Mouse (Mus musculus) liver, adult (tissue): ENCODE results near the gene Lpcat3.
"Not testable (repeated sequence)": the region's sequence is repeated elsewhere in the genome, so short reads cannot be mapped to it uniquely, and the experiment has no call there.

ENCODE experiments used
- GATA4 ChIP-seq: IDR thresholded peaks from 2 replicates; pipeline ENCODE4 v1.6.1; 2014; ENCODE audit warnings: mild to moderate bottlenecking, low read length; ENCODE audit not compliant: insufficient replicate concordance

The Lpcat3 gene

DNA sequence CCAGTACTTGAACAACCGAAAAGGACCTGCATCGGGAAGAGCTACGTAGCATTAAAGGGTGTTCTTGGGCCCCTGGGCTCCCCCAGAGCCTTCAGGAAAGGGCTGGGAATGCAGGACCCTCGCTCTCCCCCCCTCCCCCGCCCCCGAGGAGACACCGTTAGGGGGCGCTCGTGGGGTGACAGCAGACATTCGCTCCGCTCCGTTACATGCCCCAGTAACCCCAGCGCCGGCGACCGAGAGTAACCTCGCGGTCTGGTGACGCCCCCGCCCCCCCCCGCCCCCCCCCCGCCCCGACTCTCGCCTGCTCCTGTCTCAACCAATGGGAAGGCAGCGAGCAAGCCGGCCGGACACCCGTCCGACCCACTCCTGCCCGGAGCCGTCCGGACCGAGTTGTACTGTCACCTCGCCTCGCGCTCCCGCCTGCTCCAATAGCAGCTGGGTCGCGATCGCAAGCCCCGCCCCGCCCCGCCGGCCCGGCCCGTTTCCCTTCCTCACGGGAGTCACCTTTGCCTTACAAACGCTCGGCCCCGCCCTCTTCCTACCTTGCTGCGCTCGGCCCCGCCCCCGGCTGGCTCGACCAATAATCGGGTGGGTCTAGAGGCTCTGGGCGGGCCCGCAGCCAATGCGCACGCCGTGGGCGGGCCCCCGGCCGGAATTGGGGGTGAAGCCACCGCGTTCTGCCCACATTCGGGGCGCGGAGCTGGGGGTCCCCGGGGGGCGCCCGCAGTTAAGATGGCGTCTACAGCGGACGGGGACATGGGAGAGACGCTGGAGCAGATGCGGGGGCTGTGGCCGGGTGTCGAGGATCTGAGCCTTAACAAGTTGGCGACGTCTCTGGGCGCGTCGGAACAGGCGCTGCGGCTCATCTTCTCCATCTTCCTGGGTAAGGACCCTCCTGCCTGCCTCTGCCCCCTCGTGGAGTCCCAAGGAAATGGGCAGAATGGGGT is at the start of gene Lpcat3:
TSS of gene Lpcat3 (plus strand) at position 551 of the 947 bp plus-strand sequence.
- TF ChIP-seq GATA4, result no peak

DNA sequence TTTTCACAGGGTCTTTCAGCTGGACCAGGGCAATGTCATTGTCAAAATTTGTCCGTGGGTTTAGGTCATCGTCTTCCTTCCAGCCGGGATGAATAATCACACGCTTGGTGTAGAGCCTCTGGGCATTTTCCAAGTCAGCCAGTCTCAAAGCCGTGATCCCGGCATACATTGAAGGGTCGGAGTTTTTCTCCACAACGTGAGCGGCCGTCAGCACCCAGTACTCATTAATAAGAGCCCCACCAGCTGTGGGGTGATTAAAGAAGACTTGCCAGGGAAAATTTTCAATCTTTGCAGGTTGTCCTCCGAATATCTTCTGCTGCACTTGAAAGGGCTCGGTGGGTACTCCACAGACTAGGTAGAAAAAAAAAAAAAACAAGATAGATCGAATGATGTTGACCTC is 37.2 kb upstream of the Lpcat3 start:
- TF ChIP-seq GATA4, result no peak

DNA sequence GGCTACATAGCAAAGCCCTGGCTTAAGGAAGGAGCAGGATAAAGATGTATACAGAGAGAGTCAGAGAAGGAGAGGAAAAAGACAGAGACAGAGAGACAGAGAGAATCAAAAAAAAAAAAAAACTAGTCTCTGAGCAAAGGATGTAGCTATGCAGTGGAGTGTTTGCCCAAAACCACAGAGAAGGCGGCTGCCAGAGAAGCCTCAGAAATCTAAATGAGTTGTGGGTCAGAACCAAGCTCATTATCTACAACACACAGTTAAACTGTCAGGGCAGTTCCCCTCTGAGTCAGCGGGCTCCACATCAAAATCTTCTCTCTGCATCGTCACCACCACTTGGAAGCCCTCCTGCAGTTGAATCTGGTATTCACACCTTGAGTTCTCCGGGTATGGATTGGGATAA is 32.1 kb upstream of the Lpcat3 start:
- TF ChIP-seq GATA4, result no peak

DNA sequence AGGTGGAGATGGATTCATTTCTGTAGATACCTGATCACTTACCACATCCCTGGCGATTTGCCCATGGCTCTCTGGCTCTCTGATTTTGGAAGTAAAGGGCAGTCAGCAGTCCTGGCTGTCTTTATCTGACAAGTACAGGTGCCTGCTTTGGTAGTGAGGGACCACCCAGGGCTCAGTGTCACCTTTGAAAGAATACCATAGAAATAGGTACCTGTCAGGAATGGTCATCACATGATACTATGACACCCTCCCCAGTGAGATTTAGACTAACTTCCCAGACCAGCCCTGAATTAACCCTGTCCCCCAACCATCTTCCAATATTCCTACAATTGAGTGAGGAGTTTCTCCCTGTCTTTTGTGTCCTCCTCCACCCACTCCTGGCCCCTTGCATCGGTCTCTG is 26.8 kb upstream of the Lpcat3 start, which contains the start of gene C1s2:
TSS of gene C1s2 (minus strand) at position 101 of the 400 bp plus-strand sequence.
- TF ChIP-seq GATA4, result not testable (repeated sequence)

DNA sequence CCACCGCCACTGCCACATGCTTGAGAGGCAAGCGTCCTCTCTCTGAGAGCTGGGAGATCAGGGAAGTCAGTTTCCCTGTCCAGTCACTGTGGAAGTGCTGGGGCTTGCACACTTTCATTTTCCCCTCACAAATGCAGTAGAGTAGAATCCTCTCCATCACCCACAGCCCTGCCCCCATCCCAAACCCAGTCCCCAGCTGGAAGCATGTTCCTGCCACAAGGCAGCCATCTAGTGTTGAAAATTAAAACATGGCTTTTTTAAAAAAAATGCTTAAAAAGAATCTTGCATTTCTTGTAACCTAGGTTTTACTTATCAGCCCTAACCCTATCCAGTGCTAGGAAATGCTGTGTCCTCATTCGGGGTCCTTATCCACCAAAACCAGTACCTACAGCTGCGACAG is 22.8 kb upstream of the Lpcat3 start:
- no peak for TF ChIP-seq GATA4

DNA sequence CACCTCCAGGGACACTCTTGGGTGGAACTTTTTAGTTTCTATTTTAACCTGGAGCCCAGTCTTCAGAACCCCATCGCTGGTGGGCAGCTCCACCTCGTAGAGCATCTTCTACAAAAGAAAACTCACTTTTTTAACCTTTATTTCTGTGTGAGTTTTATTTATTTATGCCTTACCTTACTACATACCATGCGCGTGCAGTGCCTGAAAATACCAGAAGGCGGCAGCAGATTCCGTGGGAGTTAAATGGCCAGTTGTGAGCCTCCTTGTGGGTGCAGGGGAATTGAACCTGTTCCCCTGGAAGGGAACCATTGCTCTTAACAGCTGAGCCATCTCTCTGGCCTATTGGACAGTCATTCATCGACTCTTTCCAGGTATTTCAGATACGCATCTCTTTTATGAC is 21.8 kb upstream of the Lpcat3 start:
- no peak for TF ChIP-seq GATA4

DNA sequence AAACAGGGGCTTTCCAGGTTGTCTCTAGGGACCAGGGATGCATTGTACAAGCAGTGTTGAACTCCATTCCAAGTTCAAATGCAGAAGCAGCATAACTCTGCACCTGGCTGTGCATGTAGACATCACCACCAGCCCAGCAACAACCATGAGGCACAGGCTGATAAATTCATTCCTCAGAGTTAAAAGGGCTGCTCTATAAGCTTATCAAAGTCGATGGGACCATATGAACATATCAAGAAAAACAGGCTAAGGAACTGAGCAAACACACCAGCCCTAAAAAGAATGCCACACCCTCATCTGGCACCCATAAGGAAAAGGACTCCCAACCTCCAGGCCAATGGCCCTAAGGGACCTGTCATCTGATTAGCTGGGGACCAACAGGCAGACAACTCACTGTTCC is 16.4 kb upstream of the Lpcat3 start:
- no peak for TF ChIP-seq GATA4

DNA sequence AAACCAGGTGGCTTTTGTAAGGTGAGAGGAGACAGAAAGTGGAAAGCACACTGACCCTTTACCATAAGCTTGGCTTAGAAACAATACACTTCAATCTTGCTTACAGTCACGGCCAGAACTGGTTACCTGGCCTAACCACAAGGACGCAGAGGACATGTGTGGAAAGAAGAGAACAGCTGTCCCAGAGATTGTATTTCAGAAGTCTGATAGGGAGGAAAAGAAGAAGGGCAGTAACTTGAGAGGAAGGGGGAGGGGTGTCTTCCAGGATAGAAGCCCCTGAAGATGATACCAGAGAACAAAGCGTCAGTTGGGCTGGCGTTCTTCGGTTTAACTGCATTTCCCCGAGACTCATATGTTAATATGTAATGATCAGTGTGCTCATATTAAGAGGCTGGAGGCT is 6.9 kb upstream of the Lpcat3 start:
- no peak for TF ChIP-seq GATA4

DNA sequence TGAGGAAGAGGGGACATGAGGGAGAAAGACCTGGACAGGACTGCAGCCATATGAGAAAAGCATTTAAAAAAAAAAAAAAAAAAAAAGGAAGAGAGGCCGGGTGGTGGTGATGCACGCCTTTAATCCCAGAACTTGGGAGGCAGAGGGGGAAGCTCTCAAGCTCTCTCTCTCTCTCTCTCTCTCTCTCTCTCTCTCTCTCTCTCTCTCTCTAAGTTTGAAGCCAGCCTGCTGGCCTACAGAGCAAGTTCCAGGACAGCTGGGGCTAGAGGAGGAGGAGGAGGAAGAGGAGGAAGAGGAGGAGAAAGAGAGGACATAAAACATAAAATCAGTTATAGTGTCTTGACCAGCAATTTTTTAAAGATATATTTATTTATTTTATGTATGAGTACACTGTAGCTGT is 4.8 kb upstream of the Lpcat3 start:
- no peak for TF ChIP-seq GATA4

DNA sequence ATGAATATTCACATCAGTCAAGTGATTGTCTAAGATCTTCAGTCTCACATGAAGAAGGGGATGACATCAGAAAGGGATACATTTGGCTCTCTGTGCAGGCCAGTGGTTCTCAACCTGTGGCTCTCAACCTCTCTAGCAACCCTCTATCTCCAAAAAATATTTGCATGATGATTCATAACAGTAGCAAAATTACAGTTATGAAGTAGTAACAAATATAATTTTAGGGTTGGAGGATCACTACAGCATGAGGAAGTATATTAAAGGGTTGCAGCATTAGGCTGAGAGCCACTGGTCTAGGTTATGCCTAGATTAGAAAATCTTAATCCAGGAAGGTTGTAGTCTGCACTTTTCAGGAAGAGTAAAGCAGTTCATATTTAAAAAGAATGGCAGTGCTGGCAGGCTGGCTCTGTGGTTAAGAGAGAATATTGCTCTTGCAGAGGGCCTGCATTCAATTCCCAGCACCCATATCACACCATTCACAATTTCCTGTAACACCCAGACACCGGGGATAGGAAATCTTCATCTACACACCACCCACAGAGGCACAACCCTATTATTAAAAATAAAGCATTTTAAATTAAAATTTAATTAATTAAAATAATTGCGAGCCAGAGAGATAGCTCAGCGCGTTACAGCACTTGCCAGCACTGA is 1.5 kb upstream of the Lpcat3 start:
- TF ChIP-seq GATA4, result no peak

DNA sequence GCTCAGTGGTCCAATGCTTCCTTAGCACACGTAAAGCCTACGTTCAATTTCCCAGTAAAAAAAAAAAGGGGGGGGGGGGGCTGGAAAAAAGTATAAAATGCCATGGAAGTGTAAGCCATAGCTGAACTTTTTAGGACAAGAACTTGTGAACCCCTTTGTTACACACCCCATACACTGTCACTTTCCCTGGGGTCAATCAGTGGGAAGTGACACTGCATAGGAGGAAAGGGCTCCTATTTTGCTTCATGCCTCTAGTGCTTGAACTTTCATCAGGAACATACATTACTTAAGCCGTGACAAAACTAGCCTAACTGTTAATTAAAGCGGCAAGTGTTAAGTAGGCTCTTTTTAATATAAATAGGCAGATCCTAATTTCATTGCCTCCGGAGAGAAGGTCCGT is 832 bp upstream of the Lpcat3 start:
- TF ChIP-seq GATA4, result no peak

DNA sequence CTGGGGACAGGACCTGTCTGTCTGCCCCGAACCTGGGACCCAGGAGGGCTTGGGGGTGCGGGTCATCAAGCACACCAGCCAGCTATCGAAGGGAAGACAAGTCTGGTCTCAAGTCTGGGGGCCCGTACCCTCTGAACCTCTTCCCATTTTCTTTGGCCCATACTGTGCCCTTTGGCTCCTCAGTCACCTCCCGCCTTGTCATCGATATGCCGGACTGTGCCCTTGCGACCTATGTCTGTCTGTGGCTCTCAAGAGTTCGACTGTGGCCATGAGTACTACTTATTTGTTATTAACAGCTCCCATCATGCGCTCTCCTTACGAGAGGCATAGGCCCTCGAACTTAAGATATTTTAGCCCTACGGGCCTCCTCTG is 583 bp downstream of the Lpcat3 start:
- TF ChIP-seq GATA4, result no peak

DNA sequence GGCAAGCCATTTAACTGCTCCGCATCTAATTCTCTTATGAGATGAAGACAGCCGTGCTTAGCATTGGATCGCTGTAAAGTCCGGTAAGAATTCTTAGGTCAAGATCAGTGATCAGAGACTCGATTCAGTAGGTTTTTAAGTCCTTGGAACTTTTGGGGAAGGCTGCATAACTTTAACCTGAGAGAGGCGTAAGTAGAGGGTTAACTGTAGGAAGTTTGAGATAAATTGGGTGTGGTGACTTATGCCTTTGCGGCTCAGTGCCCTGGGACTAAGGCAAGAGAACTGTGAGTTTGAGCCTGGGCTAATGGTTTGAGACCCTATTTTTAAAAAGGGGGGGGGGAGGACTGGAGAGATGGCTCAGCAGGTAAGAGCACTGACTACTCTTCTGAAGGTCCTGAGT is 1.4 kb downstream of the Lpcat3 start:
- TF ChIP-seq GATA4, result no peak

DNA sequence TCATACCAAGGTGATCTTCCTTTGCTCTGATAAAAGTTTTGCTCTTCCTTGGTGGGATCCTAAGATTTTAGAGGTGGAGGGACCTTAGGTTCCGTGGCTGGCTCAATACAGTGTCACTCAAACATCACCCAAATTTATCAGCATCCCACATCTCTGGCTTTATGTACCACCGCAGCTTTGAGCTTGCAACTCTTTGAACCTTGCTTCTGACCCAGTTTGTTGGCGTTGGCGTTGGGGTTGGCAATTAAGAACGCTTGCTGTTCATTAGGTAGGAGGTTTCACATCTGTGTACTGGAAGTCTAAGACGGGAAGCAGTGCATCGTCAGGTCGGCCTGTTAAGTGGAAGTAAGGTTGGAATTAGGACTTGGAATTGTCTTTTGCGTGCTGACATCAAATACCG is 2.2 kb downstream of the Lpcat3 start:
- 0 out of 2 replicates have a peak, but pooled peaks have one; percentile 10 for TF ChIP-seq GATA4

DNA sequence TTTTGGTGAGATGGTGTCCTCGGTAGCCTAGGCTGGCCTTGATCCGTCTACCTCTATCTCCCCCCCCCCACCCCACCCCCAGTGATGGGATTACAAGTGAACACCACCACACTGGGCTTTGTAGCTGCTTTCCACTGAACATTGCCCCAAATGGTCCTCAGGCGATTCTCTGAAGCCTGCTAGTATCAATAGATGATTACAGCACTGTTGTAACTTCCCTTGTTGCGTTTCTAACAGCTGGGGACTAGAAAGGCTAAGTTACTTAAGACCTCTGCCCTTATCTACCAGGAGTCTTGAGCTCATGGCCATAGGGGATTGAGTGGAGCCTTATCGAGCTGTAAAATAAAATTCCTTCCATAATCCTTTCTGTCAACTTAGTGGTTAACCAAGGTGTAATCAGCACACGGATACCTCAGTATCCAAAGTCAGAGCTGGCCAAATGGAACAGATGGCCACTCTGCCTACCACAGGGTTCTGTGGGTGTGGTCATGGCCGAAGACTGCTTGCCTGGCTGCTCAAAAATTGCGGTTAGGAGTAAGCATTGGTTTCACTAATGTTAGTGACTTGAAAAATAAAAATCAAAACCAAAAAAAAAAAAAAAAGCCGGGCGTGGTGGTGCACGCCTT is 6.5 kb downstream of the Lpcat3 start:
- no peak for TF ChIP-seq GATA4
